Mouse (Mus musculus) ZHBTc4 (cell line): ENCODE results near the gene Chd3.
A peak's percentile ranks its signal among the peaks of the same experiment; 100 is the strongest.

Source experiments
- DNase-seq: peaks from one replicate; pipeline ENCODE4 v3.0.0-alpha.2; 2011; ENCODE audit warnings: low read depth, low spot score

The Chd3 gene

GRCm38 (mm10) chr11:69369215-69369989 is at the start of gene Chd3:
Gene Chd3 (minus strand): TSS chr11:69369406.
- no peak for DNase-seq

DNA sequence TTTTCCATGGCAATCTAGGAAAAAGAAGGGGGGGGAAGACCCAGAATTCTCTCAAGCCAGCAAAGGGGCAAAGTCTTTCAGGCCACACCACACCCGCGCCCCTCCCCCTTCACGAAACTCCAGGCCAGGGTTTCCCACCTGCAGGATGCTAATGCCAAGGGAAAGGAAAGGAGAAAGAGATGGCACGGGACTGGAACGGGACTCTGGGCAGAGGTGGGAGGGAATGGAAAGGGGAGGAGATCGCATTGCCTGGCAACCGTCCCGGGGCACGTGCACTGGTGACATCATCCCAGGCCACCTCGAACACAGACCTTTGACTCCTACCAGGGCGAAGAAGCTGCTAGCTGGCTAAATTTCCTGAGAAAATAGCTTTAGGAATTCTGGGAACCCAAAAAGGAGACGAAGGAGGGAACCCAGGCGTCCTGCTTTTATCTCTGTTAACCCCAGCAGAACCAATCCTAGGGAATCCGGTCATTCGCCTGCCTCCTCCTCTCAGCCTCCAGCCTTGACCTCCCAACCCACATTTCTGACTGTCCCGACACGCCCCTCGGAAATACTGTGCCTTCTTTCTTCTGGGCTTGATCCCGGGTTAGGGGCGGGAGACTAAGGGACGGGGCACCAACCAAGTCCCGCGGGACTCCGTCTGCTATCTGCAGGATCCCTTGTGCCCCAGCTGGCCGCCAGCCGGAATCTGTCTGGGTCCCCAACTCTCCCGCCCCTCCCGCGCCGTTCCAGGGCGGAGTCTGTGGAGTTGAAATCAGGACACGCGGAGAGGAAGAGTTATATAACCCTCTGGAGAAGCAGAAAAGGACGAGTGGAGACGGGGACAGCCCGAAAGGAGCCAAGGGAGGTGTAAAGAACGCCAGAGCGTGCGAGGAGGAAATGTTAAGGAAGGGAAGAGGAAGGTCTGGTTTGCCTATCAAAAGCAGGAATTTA is 48.5 kb upstream of the Chd3 start:
- DNase-seq: peak; percentile 98

GRCm38 (mm10) chr11:69416921-69417448 is 47.8 kb upstream of the Chd3 start:
- no peak for DNase-seq

DNA sequence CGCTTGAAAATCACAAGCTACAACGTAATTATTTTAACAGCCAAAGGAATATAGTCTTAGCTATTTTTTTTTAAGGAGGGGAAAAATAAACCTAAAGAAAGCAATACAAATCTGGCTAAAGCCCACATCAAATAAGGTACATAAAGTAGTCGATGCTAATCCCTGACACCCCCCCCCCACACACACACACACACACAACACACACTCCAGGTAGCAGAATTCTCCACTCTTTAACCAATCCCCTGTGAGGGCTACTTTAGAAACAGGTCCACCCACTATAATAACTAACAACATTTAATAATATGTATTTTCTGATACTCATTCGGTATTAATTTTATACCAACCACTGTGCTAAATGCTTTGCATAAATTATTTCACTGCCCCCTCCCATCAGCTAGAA is 47.3 kb upstream of the Chd3 start:
- DNase-seq: no peak

GRCm38 (mm10) chr11:69415668-69416451 is 46.7 kb upstream of the Chd3 start:
- peak; percentile 75 for DNase-seq

GRCm38 (mm10) chr11:69415327-69415667 is 46.1 kb upstream of the Chd3 start:
- no peak for DNase-seq

GRCm38 (mm10) chr11:69414421-69415326 is 45.5 kb upstream of the Chd3 start:
- no peak for DNase-seq

DNA sequence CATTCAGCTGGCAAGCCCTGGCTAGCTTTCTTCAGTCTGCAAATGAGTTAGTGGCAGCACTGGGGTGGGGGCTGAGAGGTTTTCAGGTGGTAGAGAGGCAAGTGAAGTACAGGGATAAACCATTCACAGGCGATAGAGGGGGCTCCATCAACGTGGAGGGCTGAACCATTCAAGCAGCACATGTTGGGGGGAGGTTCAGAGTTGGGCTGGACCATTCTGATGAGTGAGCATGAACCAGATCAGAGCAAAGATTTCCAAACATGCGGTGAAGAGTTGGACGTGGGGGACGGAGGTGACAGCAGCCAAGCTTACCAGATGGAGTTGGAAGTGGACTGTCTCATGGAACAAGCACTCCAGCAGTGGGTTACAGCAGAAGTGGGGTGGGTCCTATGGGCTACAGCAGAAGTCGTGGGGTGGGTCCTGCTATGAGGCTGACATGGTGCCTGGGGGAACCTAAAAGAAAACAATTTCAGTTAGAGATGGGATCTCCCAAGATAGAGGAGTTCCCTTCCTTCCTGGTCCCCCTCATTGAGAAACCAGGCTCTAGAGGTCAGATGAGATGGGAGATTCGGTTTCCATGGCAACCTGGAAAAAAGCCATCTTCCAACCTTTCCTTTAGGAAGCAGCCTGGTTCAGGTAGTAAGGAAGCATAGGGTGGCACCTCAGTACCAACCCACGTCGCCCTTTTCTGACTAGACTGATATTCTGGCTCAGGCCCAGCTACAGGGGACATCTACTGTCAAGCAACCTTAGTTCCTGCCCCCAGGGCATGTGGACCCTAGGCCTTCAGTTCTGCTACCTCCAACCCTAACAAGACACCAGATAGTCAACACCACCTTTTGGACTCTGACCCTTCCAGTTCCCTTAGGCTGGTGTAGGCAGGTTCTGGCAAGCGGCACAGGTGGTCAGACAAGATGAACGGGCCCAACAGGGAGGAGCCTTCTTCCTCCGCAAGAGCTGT is 44.3 kb upstream of the Chd3 start, which contains the start of gene Kdm6b:
Gene Kdm6b, minus strand, starts transcription at position 455 of the 961 bp plus-strand sequence.
- DNase-seq: peak; percentile 88

GRCm38 (mm10) chr11:69412548-69412947 is 43.3 kb upstream of the Chd3 start:
- DNase-seq: no peak

- DNase-seq: peak; percentile 68
Observed at GRCm38 (mm10) chr11:69411538-69412203, 42.5 kb upstream of the Chd3 start.

DNA sequence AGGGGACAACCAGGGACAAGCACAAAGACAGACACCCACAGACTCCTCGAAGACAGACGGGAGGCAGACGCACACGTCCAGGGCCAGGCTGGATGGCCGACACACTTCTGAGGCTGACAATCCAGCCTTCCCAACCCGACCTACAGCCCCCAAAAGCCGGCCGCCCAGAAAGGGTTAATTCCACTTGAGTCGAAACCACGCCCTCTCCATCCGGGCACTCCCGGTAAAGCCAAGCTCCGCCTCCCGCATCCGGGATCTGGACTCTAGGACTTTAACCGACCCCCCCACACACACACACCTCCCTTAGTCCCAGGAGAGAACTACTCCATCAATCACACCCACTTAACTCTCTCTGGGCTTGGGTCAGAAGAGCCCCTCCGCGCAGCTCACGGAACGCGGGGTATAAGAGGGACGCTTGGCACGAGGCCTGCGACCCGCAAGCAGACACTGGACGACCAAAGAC is 41.9 kb upstream of the Chd3 start:
- DNase-seq: peak; percentile 97

GRCm38 (mm10) chr11:69410310-69411072 is 41.3 kb upstream of the Chd3 start:
- no peak for DNase-seq

DNA sequence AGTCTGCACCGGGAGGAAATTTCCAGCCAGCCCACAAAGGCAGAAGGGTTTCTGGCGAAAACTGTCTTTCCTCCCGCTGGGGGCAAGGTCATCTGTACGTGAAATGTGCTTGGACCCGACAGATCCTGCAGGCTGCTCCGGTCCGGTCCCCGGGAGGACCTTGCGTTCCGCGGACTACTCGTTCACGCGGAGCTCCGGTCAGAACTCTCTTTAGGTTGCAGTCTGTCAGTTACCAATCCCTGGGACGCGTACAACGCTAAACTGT is 40.8 kb upstream of the Chd3 start:
- DNase-seq: no peak

DNA sequence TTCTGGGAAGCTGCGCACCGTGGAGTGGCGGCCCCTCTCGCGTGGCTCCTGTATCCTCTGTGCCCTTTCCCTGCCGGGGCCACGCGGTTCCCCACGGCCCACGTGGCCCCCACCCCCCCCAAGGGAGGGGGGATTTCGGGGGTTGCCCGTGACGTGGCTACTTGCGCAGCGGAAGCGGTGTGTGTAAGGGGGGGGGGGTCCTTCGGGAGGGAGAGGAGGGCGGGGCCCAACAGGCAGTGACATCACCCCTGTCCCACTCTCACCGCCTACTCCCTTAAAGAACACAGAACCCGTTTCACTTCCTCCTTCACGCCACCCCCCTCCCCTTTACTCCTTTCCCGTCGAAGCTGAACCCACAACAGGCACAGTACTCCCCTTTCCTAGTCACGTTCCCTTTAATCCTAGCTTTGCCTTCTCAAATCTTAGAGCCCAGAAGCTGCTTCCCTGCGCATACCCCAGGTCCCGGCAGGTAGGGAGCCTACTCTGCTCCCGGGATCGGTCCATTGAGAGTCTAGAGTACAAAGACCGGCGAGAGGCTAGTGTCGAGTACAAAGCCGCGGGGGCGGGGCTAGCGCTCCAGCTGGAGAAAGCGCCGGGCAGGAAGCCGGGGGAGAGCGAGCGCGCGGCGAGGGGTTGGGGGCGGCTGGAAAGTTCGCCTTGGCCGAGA is 40.3 kb upstream of the Chd3 start:
- peak; percentile 94 for DNase-seq

DNA sequence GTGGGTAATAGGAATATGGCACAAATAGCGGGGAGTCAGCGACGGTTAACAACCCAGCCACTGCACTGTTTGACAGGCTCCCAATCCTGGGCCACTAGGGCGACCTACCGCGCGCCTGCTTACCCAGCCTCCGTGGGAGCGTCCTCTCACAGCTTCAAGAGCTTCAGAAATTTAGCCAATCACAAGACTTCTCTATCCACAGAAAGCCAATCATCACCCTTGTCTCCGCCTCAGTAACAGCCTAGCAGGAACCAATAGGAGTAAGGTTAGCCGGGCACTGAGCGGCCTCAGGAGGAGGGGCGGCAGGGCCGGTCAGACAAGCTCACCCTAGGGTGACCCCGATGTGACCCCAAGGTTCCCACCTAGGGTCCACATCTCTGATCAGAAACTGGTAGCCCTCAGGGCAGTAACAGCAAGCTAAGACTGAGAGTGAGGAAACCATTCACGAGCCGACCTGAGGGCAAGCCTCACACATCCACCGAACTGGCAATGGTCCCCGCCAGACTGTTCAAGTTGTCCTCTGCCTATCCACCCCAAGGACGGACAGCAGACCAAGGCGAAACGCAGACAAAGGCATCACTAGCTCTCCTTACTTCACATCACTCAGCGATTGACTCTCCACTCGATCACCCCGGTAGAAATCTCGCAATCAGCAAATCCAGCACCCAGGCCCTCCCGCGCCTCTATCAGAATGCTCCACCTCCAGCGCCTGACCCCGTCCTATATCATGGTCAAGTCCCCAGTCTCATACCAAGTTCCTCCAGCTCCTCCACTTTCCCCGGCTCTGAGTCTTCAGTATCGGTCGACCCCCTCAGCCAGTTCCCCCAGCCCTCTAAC is 39.6 kb upstream of the Chd3 start:
- peak; percentile 94 for DNase-seq

DNA sequence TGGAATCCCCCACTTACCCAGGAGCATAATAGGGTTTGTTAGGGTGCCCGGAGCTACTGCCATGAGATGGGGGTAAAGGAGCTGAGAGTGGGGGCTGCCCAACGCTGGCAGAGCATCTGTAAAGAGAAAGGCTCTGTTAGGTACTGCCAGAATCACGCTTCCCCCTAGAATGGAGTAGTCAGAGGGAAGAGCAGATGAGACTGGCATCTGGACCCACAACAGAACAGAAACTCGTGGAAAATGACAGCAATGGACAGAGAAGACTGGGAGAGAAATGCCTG is 38.5 kb upstream of the Chd3 start:
- DNase-seq: no peak
